Mouse (Mus musculus): Measurements from ENCODE around the gene Grb7.

The Grb7 gene

GRCm38 (mm10) chr11:98446213-98446561 lies at the start of gene Grb7:
Gene Grb7, plus strand, starts transcription at chr11:98446394.
- no peak for DNase-seq

GRCm38 (mm10) chr11:98397946-98398345 lies 48.2 kb upstream of the Grb7 start:
- no peak for DNase-seq

- peak; percentile 94 for DNase-seq
Measured at GRCm38 (mm10) chr11:98400161-98400726, 46.0 kb upstream of the Grb7 start, which contains the start of gene Pgap3. Gene Pgap3, minus strand, starts transcription at chr11:98400490.

DNA sequence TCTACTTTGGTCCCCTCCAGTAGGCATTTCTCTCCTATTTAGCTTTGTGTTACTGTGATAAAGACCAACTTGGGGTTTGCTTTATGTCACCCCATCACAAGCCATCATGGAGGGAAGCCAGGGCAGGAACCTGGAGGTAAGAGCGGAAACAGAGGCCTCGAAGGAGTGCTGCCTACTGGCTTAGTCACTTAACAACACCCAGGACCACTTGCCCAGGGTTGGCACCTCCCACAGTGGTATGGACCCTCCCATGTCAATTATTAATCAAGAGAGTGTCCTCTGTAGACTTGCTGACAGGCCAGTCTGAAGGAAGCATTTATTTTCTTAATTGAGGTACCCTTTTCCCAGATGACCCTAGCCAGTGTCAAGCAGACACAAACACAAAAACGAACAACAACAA lies 45.4 kb upstream of the Grb7 start:
- DNase-seq: no peak

DNA sequence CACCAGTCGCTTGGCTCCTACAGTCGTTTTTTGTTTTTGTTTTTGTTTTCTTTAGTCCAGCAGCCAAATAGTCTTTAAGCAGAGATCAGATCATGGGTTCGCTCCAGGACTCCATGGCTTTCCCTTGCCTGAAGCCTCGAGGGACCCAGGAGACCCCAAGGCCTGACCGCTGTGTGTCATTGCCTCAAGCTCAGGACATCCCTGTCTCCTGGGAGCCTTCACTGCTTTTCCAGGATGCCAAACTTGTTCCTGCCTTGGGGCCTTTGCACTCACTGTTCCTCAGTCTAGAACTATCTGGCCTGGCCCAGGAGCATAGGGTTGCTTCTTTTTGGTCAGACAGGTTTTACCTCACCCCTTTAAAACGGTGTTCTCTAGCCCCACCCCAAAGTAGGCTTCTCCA lies 39.6 kb upstream of the Grb7 start:
- no peak for DNase-seq

DNA sequence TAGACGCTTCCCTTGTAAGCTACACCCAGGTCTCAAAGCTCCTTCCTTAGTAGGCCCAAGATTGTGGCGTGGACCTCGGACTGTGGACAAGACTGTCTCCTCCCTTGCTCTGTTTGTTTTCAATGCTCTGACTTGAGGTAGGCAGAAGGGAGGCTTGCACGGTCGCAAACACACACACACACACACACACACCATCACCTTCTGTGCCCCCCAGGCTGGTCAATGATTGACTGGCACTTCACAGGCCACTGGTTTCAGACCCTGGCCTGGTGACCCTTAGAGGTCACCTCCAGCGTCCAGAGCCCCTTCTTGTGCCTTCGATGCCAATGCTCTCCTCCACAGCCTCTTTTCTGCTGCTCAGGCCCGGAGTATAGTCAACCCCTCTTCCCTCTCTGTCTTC lies 37.3 kb upstream of the Grb7 start:
- no peak for DNase-seq

GRCm38 (mm10) chr11:98409341-98409822 lies 36.8 kb upstream of the Grb7 start:
- DNase-seq: peak; percentile 74

DNA sequence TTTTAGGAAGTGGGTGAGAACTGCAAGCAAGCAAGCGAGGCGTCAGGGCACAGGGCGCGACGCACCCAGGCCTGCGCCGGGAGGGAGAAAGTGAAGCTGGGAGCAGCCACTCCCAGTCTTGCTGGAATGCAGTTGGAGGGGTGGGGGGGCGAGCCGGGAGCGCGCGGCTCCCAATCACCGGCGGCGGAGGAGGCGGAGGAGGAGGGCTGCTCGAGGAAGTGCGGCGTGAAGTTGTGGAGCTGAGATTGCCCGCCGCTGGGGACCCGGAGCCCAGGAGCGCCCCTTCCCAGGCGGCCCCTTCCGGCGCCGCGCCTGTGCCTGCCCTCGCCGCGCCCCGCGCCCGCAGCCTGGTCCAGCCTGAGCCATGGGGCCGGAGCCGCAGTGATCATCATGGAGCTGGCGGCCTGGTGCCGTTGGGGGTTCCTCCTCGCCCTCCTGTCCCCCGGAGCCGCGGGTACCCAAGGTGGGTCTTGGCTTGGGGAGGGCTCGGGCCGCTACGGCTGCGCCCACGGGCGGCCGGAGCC lies 33.9 kb upstream of the Grb7 start, which contains the start of gene Erbb2:
TSS of gene Erbb2 (plus strand) at position 198 of the 524 bp plus-strand sequence.
- DNase-seq: peak; percentile 84

DNA sequence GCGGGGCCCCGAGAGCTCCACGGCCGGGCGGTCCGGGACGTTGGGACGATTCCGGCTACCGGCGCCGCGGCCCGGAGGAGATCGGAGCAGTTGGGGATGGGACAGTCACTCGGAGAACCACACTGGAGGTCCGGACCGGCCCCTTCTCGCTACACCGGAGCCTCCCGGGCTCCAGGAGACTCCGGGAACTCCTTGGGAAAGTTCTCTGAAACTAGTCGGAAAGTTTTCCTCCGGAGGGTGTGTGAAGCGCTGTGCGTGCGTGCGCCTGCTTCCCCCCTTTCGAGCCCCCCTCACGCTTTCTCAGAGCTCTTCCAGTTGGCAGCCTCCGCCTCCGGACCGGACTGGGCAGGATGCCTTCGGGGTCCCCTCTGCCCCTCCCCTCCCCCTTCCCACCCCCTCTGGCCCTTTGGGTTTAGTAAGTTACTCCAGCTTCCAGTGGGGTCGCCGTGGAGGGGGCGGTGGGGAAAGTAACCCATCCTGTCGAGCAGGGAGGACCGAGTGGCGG lies 33.3 kb upstream of the Grb7 start:
- DNase-seq: peak; percentile 61

DNA sequence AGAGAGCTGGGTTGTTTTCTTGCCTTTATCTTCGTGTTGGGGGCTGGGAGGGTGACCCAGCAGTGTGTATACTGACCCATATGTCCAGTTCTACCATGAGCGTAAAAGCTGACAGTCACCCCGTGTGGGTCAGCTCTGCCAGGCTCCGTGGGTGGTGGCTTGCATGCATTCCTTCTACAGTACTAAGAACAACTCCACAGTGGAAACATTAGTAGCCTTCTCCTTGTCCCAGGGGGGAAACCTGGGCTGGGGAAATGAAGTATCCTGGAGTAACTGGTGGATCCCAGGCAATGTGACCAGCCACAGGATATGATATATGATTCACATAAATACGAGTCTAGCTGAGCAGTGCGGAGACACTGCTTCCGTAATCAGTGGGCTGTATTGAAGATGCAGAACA lies 32.5 kb upstream of the Grb7 start:
- DNase-seq: peak; percentile 23

DNA sequence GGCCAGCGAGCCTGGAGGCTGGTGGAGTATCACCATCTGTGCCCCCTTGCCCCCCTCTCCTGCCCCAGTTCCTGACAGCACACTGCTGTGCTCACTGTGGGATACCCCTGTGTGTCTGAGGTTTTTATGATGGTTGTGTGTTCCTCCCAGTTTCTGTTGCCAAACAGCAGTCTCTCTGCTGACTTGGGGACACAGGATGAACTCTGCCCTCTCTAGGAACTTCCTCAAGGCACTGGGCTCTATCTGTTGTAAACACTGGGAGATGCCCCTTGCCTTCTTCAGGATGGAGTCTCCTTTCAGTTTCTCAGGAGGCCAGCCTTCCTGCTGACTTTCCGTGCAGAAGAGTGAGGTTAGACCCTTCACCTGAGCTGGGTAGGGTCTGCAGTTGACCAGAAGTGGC lies 32.0 kb upstream of the Grb7 start:
- DNase-seq: no peak

- no peak for DNase-seq
Measured at GRCm38 (mm10) chr11:98417074-98417473, 29.1 kb upstream of the Grb7 start.

- no peak for DNase-seq
Measured at GRCm38 (mm10) chr11:98418273-98418672, 27.9 kb upstream of the Grb7 start.

DNA sequence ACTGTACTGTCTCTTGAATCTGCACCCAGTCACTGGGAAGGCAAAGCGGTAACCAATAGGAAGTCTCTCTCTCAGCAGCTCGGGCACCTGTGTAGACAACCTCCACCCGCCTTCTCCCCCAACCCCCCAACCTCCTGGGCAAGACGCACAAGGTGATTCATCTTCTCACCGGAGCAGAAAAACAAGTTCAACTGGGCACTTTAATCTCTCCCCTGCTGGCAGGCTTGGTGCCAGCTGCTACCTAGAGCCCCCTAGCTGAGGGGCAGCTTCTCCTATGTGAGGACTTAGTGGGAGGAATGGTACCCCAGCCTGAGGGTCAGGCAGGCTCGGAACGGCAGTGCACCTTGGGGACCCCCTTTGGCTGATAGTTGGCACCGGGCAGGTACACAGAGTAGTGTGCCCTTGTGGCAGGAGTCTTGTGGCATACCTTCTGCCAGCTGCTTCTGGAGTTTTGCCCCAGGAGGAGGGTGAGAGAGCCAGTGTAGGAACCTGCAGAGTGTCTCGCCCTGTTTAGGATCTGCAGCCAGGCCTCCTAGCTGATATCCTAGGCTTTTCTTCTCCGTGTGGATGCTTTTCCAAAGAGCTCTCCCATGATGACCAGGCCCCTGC lies 27.2 kb upstream of the Grb7 start:
- no peak for DNase-seq

GRCm38 (mm10) chr11:98426592-98426991 lies 19.6 kb upstream of the Grb7 start:
- DNase-seq: no peak

DNA sequence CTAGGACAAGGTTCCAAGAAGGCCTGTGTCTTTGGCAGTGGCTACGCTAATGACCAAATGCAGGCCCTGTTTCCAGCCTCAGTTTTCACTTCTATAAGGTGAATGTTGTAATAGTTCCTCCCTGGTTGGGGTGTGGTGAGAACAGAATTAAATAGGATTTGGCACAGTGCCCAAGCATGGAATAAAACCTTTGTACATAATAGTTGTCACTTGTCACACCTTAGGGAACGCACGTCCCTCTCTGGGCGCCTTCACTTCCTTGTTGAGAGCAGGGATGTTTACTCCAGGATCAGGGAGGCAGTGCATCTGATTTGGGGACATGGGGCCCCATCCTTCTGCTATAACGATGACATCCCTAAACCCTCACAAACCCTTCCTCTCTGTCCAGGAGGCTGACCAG lies 17.8 kb upstream of the Grb7 start:
- no peak for DNase-seq

GRCm38 (mm10) chr11:98431743-98432502 lies 14.3 kb upstream of the Grb7 start:
- DNase-seq: no peak

- DNase-seq: no peak
Measured at GRCm38 (mm10) chr11:98435723-98436122, 10.5 kb upstream of the Grb7 start.

- DNase-seq: no peak
Measured at GRCm38 (mm10) chr11:98437441-98437840, 8.8 kb upstream of the Grb7 start.

- DNase-seq: peak; percentile 93
Measured at GRCm38 (mm10) chr11:98438331-98439158, 7.6 kb upstream of the Grb7 start, which contains the start of gene Mien1. Gene Mien1, minus strand, starts transcription at chr11:98438991.

GRCm38 (mm10) chr11:98443688-98444087 lies 2.5 kb upstream of the Grb7 start:
- DNase-seq: no peak

GRCm38 (mm10) chr11:98445238-98445637 lies 956 bp upstream of the Grb7 start:
- no peak for DNase-seq

GRCm38 (mm10) chr11:98445679-98446078 lies 515 bp upstream of the Grb7 start:
- DNase-seq: no peak
